Mouse (Mus musculus) layer of hippocampus, adult 9-10 months (tissue): ENCODE measurements at regions not wholly inside any gene's neighbourhood (a gene's known extent, or its start where the extent isn't known, plus 50 kb on each side); places are given as distances from the start of the nearest gene placed in this dataset.

Source experiments
- DNase-seq: peaks from one replicate; pipeline ENCODE4 v3.0.0; 2022; ENCODE audit warnings: low spot score

GRCm38 (mm10) chr2:143133931-143134330, 55.7 kb downstream of the Otor start:
- no peak for DNase-seq

DNA sequence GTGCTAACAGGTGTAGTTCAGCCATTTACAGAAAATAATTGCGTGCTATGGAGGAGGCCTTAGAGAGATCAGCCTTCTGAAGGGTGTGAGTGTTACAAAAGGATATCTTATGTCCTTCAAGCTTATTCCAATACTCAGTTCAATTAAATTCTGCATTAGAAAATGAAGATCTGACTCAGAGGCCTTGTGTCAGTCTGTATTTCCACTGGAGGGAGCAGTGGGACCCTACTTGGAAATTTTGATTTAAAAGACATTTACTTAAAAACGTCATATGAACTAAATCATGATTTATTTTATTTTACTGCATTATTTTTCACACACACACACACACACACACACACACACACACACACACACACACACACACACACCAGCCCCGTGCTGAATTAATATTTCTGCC, 70.9 kb downstream of the Otor start:
- DNase-seq, result no peak

- DNase-seq, result no peak
Observed at GRCm38 (mm10) chr2:143164081-143164984, 86.1 kb downstream of the Otor start.

- no peak for DNase-seq
Observed at GRCm38 (mm10) chr2:143166771-143167170, 88.5 kb downstream of the Otor start.

- DNase-seq, result no peak
Observed at GRCm38 (mm10) chr2:143170648-143171047, 92.4 kb downstream of the Otor start.

DNA sequence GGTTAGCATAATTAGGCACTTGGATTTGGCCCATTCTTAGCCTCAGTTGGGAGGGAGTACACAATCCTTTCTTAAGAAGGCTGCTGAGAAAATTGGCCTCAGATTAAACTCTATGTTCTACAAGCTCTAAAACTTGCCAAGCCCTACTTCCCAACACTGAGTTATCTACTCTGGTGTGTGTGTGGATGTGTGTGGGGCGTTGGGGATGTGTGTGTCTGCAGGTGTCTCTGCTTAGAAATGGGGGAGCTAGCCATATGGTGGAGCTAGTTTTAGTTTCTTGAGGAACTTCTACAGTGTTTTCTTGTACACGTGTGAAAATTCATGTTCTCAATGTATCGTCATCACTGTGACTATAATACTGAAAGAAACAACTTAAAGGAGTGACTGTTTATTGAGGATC, 106.3 kb downstream of the Otor start:
- DNase-seq, result no peak

GRCm38 (mm10) chr2:143192256-143193164, 114.2 kb downstream of the Otor start:
- DNase-seq, result no peak

DNA sequence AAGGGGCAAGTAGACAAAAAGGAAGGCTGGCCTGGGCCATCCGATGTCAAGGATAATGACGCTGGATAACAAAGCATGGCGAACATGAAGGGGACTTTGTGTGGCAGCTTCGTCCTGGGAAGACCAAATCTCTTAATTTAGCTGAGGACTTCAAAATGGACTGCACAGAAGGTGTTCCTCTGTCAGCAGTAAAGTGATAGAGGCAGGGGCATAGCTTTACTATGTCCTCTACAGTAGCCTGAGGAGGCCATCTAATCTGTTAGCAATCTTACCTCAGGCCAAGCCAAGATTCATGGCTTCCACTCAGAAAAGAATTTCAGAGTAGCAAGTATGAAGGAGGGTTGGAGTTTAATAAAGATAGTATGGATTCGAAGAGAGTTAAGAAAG, 114.9 kb downstream of the Otor start:
- no peak for DNase-seq

- DNase-seq, result no peak
Observed at GRCm38 (mm10) chr2:143199583-143200249, 121.4 kb downstream of the Otor start.

- DNase-seq, result no peak
Observed at GRCm38 (mm10) chr2:143206053-143206452, 127.8 kb downstream of the Otor start.

- DNase-seq, result no peak
Observed at GRCm38 (mm10) chr2:143207191-143207590, 128.9 kb downstream of the Otor start.

- no peak for DNase-seq
Observed at GRCm38 (mm10) chr2:143217251-143217650, 139.0 kb downstream of the Otor start.

- DNase-seq, result peak; percentile 88
Observed at GRCm38 (mm10) chr2:143217760-143218358, 139.6 kb downstream of the Otor start.

DNA sequence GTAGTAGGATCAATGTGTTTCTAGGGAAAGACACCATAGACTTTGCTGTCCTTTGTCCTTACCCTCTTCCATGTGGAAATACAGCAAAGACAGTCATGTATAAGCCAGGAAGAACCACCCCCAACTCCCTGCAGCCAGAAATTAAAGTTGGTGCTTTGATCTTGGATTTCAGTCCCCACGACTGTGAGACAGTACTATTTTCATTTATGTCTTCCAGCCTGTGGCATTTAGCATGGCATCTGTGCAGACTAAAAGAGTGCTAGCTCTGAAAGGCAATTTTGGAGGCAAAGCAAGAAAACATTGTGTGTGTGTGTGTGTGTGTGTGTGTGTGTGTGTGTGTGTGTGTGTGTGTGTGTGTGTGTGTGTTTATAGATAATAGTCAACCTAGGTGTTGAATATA, 144.1 kb downstream of the Otor start:
- no peak for DNase-seq

DNA sequence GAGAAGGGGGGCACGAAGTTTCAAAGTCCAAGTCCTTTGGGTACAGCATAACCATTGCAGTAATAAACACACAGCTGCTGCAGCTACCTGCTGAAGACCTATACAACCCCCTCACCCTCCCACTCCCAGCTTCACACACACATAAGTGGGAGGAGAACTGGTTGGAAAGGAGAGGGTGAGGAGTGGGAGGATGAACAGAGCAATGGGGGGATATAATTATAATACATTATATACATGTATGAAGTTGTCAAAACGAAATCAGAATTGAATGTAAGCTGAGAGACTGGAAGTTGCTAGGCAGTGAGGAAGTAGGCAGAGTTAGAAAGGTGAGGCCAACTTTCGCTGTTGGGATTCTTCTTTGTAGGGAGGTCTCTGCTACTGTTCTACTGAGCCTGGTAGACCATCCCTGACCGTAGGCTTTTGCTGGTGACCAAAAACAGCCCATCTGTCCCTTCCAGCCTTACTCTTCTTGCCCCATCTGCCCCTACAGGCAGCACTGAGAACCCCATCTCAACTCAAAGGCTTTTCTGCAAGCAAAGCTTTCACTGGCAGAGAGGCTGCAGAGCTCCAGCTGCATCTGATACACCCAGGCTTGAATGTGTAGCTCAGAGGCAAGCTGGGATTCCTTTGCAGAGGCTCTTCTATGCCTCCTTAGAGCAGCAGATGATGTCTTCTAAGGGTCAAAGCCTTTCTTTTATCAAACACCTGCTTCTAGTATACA, 146.3 kb downstream of the Otor start:
- no peak for DNase-seq

GRCm38 (mm10) chr2:143233795-143234194, 155.5 kb downstream of the Otor start:
- no peak for DNase-seq

DNA sequence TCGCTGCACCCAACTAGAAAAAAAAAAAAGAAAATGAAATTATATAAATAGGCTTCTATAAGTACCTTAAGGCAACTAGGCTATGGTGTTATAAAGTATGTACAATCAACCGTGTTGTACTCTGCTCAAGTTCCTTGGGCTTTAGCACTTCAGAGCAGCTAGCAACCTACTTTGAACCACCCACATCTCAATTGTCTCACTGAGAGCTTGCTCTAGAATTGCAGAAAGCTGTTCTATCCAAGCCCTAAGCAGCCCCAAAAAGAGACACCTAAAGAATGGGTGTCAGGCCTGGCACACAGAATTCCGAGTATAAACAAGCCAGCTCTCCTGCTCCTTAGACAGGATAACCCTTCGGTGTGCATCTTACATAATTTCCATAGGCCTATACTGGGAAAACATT, 162.0 kb downstream of the Otor start:
- no peak for DNase-seq

DNA sequence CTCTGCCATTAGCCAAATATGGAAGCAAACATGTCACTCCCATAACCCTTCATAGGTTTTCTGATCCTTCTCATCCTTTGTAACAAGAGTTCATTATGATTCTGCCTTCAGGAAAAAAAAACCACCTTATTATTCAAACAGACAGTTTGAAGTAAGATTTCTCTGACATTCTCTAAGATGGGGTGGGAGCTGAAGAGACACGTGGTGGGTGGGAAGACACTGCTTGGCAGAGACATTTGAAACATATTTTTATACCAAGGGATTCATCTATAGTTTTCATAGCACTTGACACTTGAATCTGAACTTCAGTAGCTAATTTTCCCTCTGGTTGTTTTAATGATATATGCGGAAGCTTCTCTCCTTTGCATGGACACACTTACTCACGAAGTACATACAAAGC, 165.5 kb downstream of the Otor start:
- DNase-seq, result no peak

DNA sequence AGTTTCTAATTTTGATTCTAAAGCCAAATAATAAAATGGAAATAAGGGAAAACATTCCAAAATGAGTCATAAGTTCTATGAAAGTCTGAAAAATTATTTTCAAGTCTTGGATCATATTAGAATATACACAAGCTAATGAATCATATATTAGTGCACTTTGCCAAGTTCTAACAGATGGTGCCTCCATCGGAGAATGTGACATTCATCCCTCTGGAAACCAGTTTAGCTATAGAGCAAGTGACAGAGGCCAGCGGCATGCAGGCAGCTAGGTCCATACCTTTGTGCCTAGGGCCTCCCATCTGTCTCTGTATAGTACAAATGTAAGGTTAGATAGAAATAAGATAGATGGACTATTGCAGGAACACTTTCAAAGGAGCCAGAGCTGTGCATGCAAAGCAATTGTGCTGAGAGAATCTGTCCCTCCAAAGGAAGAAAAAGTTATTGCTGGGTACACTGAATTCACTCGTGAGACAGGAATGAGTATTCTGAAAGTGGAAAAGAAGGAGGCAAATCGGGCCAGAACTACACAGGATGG, 167.9 kb downstream of the Otor start:
- peak; percentile 52 for DNase-seq

GRCm38 (mm10) chr2:143269026-143269425, 190.8 kb downstream of the Otor start:
- no peak for DNase-seq

- DNase-seq, result no peak
Observed at GRCm38 (mm10) chr2:143270826-143271225, 192.6 kb downstream of the Otor start.
